In the genomic region with DNA sequence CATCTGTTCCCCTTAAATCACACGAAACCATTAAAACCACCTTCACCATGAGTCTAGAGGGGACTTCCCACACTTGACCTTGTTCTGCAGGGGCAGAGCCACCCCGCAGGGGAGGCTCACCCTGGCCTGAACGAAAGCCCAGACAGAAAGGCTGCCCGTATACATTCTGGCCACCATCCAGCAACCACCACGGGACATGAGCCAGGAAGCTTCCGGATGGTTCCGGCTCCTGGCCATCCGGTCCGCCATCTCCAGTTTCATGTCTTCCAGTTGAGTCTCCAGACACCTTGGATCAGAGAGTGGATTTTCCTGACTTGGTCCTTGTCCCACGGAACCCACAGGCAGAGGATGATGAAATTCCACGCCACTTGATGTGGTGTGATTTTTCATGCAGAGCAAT, we compare ENCODE assay signal across 35 mouse cellular contexts. TPM values are rescaled to one million over a fixed set of nuclear protein-coding genes. Genes with fewer than 3 reads are reported as not detected.
DNase-seq lines count a peak whose midpoint lies in the region; ATAC-seq and TF ChIP-seq lines count a peak whose summit lies in the region.
"Had no signal": no experiment of that assay in that cellular context is flagged by ENCODE, and none has a peak within 500 bp of the region (broad histone marks: within the 10 kb centered on the region; RNA-seq: fewer than 3 reads in every experiment).

No protein-coding gene starts in this region.

- H3K4me3 ChIP-seq in embryonic facial prominence, embryonic 14.5 days (ENCODE audit: low read depth, low read length) = no peak overlapping the region
- H3K4me3 ChIP-seq in embryonic facial prominence, embryonic 10.5 days = no peak overlapping the region
- H3K4me3 ChIP-seq in testis, adult 2 months (ENCODE audit: control insufficient read depth, low read depth, low read length) = peak overlapping the region; percentile 2
- H3K4me3 ChIP-seq: embryonic facial prominence, embryonic 15.5 days; forebrain, embryonic 12.5 days; heart, embryonic 13.5 days; hindbrain, embryonic 15.5 days; layer of hippocampus, adult 2 months; left cerebral cortex, adult 2 months; megakaryocyte, embryonic 14.5 days; midbrain, embryonic 12.5 days; myocyte; neural tube, embryonic 12.5 days had no signal

- WGBS in embryonic facial prominence, embryonic 14.5 days = 56% methylated on average over 10 of the region's 11 CpGs
- 94% methylated on average over 11 of the region's 11 CpGs for WGBS in embryonic facial prominence, embryonic 10.5 days

- H3K27me3 ChIP-seq in embryonic facial prominence, embryonic 14.5 days (replicated peaks; ENCODE audit: control insufficient read depth, insufficient read depth, low read length) = no peaks in the 10 kb centered on the region
- peaks cover 22% of the 10 kb centered on the region for H3K27me3 ChIP-seq in embryonic facial prominence, embryonic 10.5 days (replicated peaks; ENCODE audit: low read depth, poor library complexity, severe bottlenecking)
- no peaks in the 10 kb centered on the region for H3K27me3 ChIP-seq in testis, adult 2 months (ENCODE audit: control insufficient read depth, insufficient read depth, low read length)
- H3K27me3 ChIP-seq: embryonic facial prominence, embryonic 15.5 days; hindbrain, embryonic 15.5 days; neural tube, embryonic 12.5 days had no signal

- H3K4me1 ChIP-seq in embryonic facial prominence, embryonic 14.5 days (ENCODE audit: control insufficient read depth, insufficient read depth, low read length) = peaks cover 60% of the 10 kb centered on the region
- peaks cover 80% of the 10 kb centered on the region for H3K4me1 ChIP-seq in embryonic facial prominence, embryonic 10.5 days
- H3K4me1 ChIP-seq in testis, adult 2 months (ENCODE audit: control insufficient read depth, insufficient read depth, low read length) = peaks cover 2% of the 10 kb centered on the region; the same call in 1 of the 2 replicates
- H3K4me1 ChIP-seq: megakaryocyte, embryonic 14.5 days had no signal

- DNase-seq in embryonic facial prominence, embryonic 14.5 days (ENCODE audit: low spot score) = peak; percentile 52
- no peak for DNase-seq in embryonic facial prominence, embryonic 10.5 days (ENCODE audit: low spot score)
- peak; percentile 25 for DNase-seq in left cerebral cortex, postnatal 4 days
- no peak for DNase-seq in left cerebral cortex, postnatal 14 days (ENCODE audit: low spot score in 2 of 2)
- no peak for DNase-seq in testis, postnatal 10 days (ENCODE audit: low spot score)
- DNase-seq in adipocyte (ENCODE audit: low spot score) = no peak
- DNase-seq: adrenal gland, adult 8-10 months; cerebellum, adult 9-10 months; embryo, embryonic 11 days; forebrain, postnatal 0 days; gastrocnemius, postnatal 10 days; heart, postnatal 10 days; kidney, adult 18-20 months; kidney, postnatal 36 days; liver; lung, postnatal 36 days; right cerebral cortex, adult 18-20 months; spleen, adult 18-20 months; thymus, adult 2 months; thymus, postnatal 36 days had no signal

- no peak for ATAC-seq in embryonic facial prominence, embryonic 14.5 days (ENCODE audit: low read depth)
- ATAC-seq: activated CD4-positive, CD25-positive, alpha-beta regulatory T cell, adult 4 months; forebrain, postnatal 0 days had no signal

- H3K36me3 ChIP-seq in embryonic facial prominence, embryonic 14.5 days (ENCODE audit: control insufficient read depth, insufficient read depth, low read length) = no peaks in the 10 kb centered on the region
- peaks cover 52% of the 10 kb centered on the region for H3K36me3 ChIP-seq in embryonic facial prominence, embryonic 10.5 days (replicated peaks)
- H3K36me3 ChIP-seq in testis, adult 2 months (ENCODE audit: control insufficient read depth, insufficient read depth, low read length) = no peaks in the 10 kb centered on the region
- H3K36me3 ChIP-seq: embryonic facial prominence, embryonic 15.5 days; heart, embryonic 13.5 days; hindbrain, embryonic 15.5 days; neural tube, embryonic 12.5 days had no signal

- TF ChIP-seq POLR2A in testis, adult 2 months (IDR thresholded peaks at IDR 0.05; ENCODE audit: control insufficient read depth, low read depth, low read length) = no peak

- H3K4me2 ChIP-seq in embryonic facial prominence, embryonic 14.5 days (ENCODE audit: low read depth, low read length) = no peak overlapping the region
- H3K4me2 ChIP-seq: embryonic facial prominence, embryonic 15.5 days; forebrain, embryonic 12.5 days; heart, embryonic 13.5 days; hindbrain, embryonic 15.5 days; midbrain, embryonic 12.5 days; neural tube, embryonic 12.5 days had no signal

- no peak for TF ChIP-seq CTCF in testis, adult 2 months (IDR thresholded peaks at IDR 0.05; ENCODE audit: control insufficient read depth, insufficient read depth, insufficient replicate concordance, low read depth, low read length)

- intact Hi-C loops in left cerebral cortex, postnatal 4 days (cut with DNase I) = no loop called here
- intact Hi-C loops in left cerebral cortex, postnatal 14 days (cut with DNase I) = no loop called here

- H3K27ac ChIP-seq in embryonic facial prominence, embryonic 14.5 days (replicated peaks; ENCODE audit: low read depth, low read length) = no peak overlapping the region
- no peak overlapping the region for H3K27ac ChIP-seq in embryonic facial prominence, embryonic 10.5 days (replicated peaks)
- no peak overlapping the region for H3K27ac ChIP-seq in testis, adult 2 months (ENCODE audit: control insufficient read depth, insufficient read depth, low read depth, low read length)
- H3K27ac ChIP-seq: embryonic facial prominence, embryonic 15.5 days; forebrain, embryonic 12.5 days; heart, embryonic 13.5 days; hindbrain, embryonic 15.5 days; layer of hippocampus, adult 2 months; left cerebral cortex, adult 2 months; liver, embryonic 14.5 days; midbrain, embryonic 12.5 days; neural tube, embryonic 12.5 days had no signal

- H3K9me3 ChIP-seq in embryonic facial prominence, embryonic 14.5 days (ENCODE audit: control insufficient read depth, low read length) = no peaks in the 10 kb centered on the region
- no peaks in the 10 kb centered on the region for H3K9me3 ChIP-seq in embryonic facial prominence, embryonic 10.5 days
- H3K9me3 ChIP-seq: embryonic facial prominence, embryonic 15.5 days; forebrain, embryonic 12.5 days; heart, embryonic 13.5 days; hindbrain, embryonic 15.5 days; midbrain, embryonic 12.5 days; neural tube, embryonic 12.5 days had no signal

- no peak overlapping the region for H3K9ac ChIP-seq in embryonic facial prominence, embryonic 14.5 days (ENCODE audit: low read depth, low read length)
- H3K9ac ChIP-seq: embryonic facial prominence, embryonic 15.5 days; forebrain, embryonic 12.5 days; forebrain, postnatal 0 days; heart, embryonic 13.5 days; hindbrain, embryonic 15.5 days; liver, embryonic 14.5 days; midbrain, embryonic 12.5 days; neural tube, embryonic 12.5 days had no signal

RNA-seq across cellular contexts. Expression of gene Scube1, which starts 29.7 kb away (rescaled TPM):
- polyA plus RNA-seq in embryonic facial prominence, embryonic 14.5 days (2014; fragmentation: Nextera tagmentation; extraction: Ambion mirVana) = 12.6 and 17.3 TPM in 2 replicates
- polyA plus RNA-seq in embryonic facial prominence, embryonic 10.5 days (2016; fragmentation: Nextera tagmentation; extraction: Ambion mirVana) = 51.4 and 52.4 TPM in 2 replicates
- total RNA-seq in left cerebral cortex, postnatal 4 days (2021) = 10 to 100 TPM; 61.6 to 73.2 TPM
- 10 to 100 TPM; 58.6 to 65.6 TPM for total RNA-seq in left cerebral cortex, postnatal 14 days (2021)
- 0.96 and 1.4 TPM in 2 replicates for polyA plus RNA-seq in testis, adult 2 months (2012; rRNA removed)
- total RNA-seq: hematopoietic stem cell, adult 5-6 weeks; MEL had no signal
- polyA plus RNA-seq: activated CD4-positive, CD25-positive, alpha-beta regulatory T cell, adult 4 months; myocyte had no signal

Comparison
In these comparisons a context has a peak if more than half of its experiments do, and no peak if none do; other contexts are left out.
1. DNase-seq: peak in embryonic facial prominence, embryonic 14.5 days (single experiment) and left cerebral cortex, postnatal 4 days (single experiment); none in embryonic facial prominence, embryonic 10.5 days (single experiment), left cerebral cortex, postnatal 14 days (0 of 2), testis, postnatal 10 days (single experiment) and adipocyte (single experiment).